Mouse (Mus musculus) induced T-regulatory cell, adult 2 months (primary cell): Measurements from ENCODE around the gene Olfr881.

Source experiments
- DNase-seq: peaks from one replicate; pipeline ENCODE4 v3.0.0-alpha.2; 2012; ENCODE audit warnings: low read depth

The Olfr881 gene

DNA sequence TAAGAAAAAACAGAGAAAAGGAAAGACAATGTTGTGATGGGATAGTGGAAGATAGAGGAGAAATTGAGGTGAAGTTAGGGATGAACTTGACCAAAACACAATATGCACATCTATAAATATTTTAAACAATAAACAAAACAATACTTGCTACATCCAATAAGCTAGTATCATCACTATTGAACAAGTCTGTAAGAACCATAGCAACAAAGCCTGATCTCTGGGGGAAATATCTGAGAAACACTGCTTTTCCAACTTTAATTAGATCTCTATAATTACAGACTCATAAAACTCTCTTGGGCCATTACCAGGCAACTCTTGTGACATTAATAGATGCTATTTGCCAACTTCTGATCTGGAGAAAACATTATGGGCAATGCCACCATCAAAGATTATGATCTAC lies at the start of gene Olfr881:
Gene Olfr881, plus strand, starts transcription at position 301 of the 400 bp plus-strand sequence.
- no peak for DNase-seq

DNA sequence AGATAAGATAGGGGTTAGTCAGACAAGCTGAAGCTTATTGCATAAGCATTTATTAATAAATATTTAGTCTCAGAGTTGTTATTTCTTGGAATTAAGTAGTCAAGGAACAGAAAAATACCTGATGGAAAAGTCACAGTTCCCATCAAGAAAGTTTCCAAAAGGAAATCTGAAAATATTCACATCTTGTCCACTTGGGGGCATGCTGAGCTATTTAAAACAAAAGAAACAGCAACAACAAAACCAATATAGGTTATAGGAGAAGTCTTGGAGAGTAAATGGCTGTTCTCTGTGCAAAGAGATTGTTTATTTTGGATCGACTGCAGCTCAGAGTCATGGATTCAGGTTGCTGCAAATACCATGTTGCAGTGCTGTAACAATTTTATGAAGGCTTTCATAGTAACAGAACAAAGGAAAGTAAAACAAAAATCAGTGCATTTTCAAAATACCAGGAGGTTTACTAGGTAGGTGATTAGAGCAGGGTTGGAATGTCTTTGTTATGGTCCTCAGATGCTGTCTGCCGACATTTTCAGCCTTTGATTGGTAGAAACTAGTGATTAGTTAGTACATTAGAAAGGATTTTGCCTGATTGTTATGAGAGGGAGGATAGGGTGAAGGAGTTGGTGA lies 7.1 kb downstream of the Olfr881 start:
- DNase-seq: no peak

DNA sequence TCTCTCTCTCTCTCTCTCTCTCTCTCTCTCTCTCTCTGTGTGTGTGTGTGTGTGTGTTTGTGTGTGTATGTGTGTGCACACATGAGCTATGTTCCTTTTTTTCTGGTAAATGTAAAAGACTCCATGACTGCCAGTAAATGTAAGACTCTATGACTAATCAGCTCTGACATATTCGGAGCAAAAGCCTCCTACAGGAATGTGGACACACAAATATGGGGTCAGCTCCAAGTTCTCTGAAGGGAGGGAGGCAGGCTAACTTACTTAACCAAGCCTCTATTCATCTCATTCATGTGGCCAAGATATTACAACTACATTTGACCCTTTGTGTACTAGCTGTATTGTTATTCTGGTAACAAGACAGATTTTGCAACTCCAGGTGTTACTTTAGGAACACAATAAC lies 8.4 kb downstream of the Olfr881 start:
- DNase-seq: no peak

DNA sequence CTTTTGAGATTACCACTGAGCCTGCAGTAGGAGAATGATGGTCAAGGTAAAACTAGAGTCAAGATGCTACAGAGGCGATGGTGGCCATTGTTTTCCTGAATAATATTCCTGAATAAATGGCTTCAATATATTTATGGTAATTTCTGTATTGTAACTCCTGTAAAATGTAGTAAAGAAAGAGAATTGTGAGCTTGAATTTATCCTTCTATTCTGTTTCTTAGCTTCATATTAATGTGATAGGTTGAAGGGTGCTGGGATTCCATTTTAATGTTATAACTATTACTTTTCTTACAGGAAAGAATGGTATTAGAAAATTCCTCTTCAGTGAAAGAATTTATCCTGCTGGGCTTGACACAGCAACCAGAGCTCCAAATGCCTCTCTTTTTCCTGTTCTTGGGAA lies 33.9 kb downstream of the Olfr881 start, which contains the start of gene Olfr883:
Gene Olfr883, plus strand, starts transcription at position 301 of the 400 bp plus-strand sequence.
- DNase-seq: no peak
